Mouse (Mus musculus) lung, embryonic 15.5 days (tissue): Measurements from ENCODE around the gene Baz2b. TPM values are rescaled to one million over a fixed set of nuclear protein-coding genes. Genes with fewer than 3 reads are reported as not detected.

ENCODE experiments used
- ATAC-seq: fragments of 200-750 bp; cut with Nextera tagmentation; 2 replicates; pipeline ENCODE4 v1.8.0; 2017; ENCODE audit warnings: moderate number of reproducible peaks, borderline replicate concordance; ENCODE audit not compliant: low FRiP score, low TSS enrichment; ENCODE audit errors: extremely low read depth
- H3K27ac ChIP-seq: fragments of 300-500 bp; sonication (generic); 2 replicates; pipeline ENCODE4 v1.5.1; 2015; ENCODE audit warnings: moderate library complexity, mild to moderate bottlenecking, inconsistent platforms
- H3K27me3 ChIP-seq: fragments of 300-500 bp; sonication (generic); 2 replicates; pipeline ENCODE4 v1.6.1; 2015; ENCODE audit warnings: inconsistent platforms
- H3K36me3 ChIP-seq: fragments of 300-500 bp; sonication (generic); 2 replicates; pipeline ENCODE4 v1.6.1; 2015; ENCODE audit warnings: inconsistent platforms
- H3K4me1 ChIP-seq: fragments of 300-500 bp; sonication (generic); 2 replicates; pipeline ENCODE4 v1.6.1; 2015; ENCODE audit warnings: inconsistent platforms
- H3K4me2 ChIP-seq: fragments of 300-500 bp; sonication (generic); 2 replicates; pipeline ENCODE4 v1.6.1; 2015; ENCODE audit warnings: inconsistent platforms, mild to moderate bottlenecking, moderate library complexity
- H3K4me3 ChIP-seq: fragments of 300-500 bp; sonication (generic); 2 replicates; pipeline ENCODE4 v1.5.1; 2015; ENCODE audit warnings: mild to moderate bottlenecking, inconsistent platforms
- H3K9ac ChIP-seq: fragments of 300-500 bp; sonication (generic); 2 replicates; pipeline ENCODE4 v1.6.1; 2015; ENCODE audit warnings: inconsistent platforms
- H3K9me3 ChIP-seq: fragments of 300-500 bp; sonication (generic); 2 replicates; pipeline ENCODE4 v1.6.1; 2016; ENCODE audit warnings: inconsistent platforms
- WGBS: fragments of 180-500 bp; shearing (Covaris S2); methylation state at CpG from one replicate; pipeline ENCODE4 v1.1.7; 2015; 5-methylcytosine and 5-hydroxymethylcytosine counted together
- polyA plus RNA-seq: library from polyadenylated mRNA; unstranded; fragments of >200 nt; fragmentation: Nextera tagmentation; extraction: Ambion mirVana; gene quantifications from 2 replicates; pipeline ENCODE4 v1.2.1, GENCODE M21; 2015

Gene Baz2b
- polyA plus RNA-seq, 1 experiment from 2014 or later = 56.9 TPM

DNA sequence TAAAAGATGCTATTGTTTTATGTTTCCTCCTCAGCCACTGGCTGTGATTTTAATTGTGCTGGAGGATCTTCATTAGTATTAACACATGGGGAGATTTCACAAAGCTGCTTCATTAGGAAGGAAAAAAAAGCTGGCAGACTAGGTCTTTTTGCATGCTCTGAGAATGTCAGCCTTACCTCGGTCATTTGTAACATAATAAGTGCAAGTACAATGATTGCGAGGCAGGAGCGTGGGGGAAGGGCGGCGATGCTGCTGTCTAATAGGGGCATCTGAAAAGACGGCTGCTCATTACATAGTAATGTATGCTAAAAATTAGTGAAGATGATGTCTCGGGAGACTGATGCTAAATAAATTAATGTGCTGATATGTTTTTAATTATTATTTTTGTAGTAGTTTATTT, 82.8 kb downstream of the Baz2b start:
- no peaks in the 10 kb centered on the region for H3K27me3 ChIP-seq
- peak overlapping the region; percentile 50; the same call in 1 of the 2 replicates for H3K4me2 ChIP-seq
- 38% methylated on average over 7 of the region's 7 CpGs for WGBS
- no peak overlapping the region for H3K27ac ChIP-seq
- H3K9ac ChIP-seq = no peak overlapping the region
- no peaks in the 10 kb centered on the region for H3K9me3 ChIP-seq
- peaks cover 13% of the 10 kb centered on the region for H3K4me1 ChIP-seq
- no peaks in the 10 kb centered on the region for H3K36me3 ChIP-seq
- no peak for ATAC-seq
- H3K4me3 ChIP-seq = no peak overlapping the region

DNA sequence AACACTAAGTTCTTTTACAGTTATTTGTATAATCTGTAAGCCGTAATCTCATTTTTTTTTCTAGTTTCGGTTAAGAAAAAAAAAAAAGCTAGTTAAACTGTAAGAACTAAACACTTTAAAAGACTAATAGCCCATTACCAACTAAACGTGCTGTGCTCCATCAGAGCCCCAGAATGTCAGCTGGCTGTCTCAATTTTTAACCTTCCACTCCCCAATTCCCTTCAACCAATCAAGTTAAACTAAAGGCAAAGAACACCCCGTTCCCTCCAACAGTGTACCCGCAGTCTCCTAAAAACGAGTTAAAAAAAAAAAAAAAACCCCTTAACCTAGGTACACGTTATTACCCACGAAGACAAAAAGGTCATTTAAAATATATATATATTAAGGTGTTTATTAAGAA, 83.3 kb downstream of the Baz2b start:
- ATAC-seq = no peak
- Histone ChIP-seq H3K36me3 (no peaks in the 10 kb centered on the region), H3K4me3 (peak overlapping the region; percentile 89), H3K27me3 (no peaks in the 10 kb centered on the region), H3K4me2 (peak overlapping the region; percentile 50), H3K27ac (no peak overlapping the region), H3K4me1 (peaks cover 15% of the 10 kb centered on the region), H3K9me3 (no peaks in the 10 kb centered on the region), H3K9ac (no peak overlapping the region)
- 8% methylated on average over 8 of the region's 8 CpGs for WGBS

DNA sequence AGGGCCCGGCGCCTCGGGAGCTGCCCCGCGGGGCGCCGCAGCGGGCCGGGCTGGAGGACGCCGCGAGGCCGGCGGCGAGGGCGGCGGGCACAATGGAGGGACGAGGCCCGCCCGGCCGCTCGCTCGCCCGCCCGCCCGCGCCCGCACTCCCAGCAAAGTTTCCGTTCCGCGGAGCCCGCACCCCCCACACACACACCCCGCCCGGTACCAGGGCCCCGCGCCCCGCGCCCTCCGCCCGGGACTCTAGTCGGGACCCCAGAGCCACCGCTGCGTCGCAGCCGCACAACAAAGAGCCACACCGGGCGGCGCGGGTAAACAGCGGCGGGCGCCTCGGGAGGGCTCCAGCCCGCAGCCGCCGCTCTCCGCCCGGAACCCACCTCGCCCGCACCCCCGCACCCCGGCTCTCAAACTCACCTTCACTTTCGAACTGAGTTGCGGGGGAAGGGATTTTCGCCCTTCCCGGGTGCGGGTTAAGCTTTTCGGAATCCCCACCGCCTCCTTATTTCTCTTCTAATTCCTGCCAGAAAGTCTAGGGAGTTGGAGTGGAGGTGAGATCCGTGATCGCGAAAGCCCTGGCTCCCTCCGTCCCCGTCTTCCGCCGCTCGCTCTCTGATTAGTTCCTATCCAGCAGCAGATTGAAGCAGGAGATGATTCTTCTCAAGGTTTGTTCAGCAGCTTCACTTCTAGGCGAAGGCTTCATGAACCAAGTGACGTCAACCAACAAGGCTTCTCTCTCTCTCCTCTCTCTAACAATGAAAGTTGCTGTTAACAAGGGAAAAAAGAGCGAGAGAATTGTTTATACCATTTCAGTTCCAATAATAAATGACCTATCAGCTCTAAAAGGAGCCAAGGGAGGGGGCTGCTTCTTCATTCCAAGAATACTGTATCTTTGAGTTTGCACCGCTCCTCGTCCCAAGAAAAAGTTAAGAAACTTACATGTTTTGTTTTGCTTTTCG, 84.3 kb downstream of the Baz2b start:
- peaks cover 17% of the 10 kb centered on the region for H3K4me1 ChIP-seq
- no peaks in the 10 kb centered on the region for H3K27me3 ChIP-seq
- peak overlapping the region; percentile 97 for H3K9ac ChIP-seq
- ATAC-seq = peak; percentile 79
- peak overlapping the region; percentile 50 for H3K4me2 ChIP-seq
- peak overlapping the region; percentile 89 for H3K4me3 ChIP-seq
- no peaks in the 10 kb centered on the region for H3K36me3 ChIP-seq
- peak overlapping the region; percentile 99 for H3K27ac ChIP-seq
- H3K9me3 ChIP-seq = no peaks in the 10 kb centered on the region
- WGBS = under 1% methylated on average over 49 of the region's 83 CpGs

DNA sequence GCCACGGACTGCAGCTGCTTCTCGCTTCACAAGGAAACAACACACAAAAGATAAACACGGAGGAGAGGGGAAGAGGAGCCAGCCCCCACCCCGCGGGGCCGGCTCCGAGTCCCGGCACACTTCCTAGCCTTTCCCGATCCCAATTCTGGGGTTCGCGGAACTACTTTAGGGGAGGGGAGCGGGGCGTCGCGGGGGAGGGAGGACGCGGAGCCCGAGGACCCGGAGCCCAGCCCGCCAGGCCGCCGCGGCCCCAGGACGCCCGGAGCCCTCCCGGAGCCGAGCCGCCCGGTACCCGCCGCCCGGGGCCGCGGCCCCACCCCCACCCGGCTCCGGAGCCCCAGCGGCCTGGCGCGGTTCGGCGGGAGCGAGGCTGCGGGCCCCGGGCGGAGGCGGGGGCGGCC, 85.0 kb downstream of the Baz2b start:
- Histone ChIP-seq H3K27ac (peak overlapping the region; percentile 99), H3K4me3 (peak overlapping the region; percentile 89), H3K4me2 (peak overlapping the region; percentile 50), H3K27me3 (no peaks in the 10 kb centered on the region), H3K36me3 (no peaks in the 10 kb centered on the region), H3K9ac (peak overlapping the region; percentile 97), H3K9me3 (no peaks in the 10 kb centered on the region), H3K4me1 (peaks cover 21% of the 10 kb centered on the region)
- peak; percentile 84 for ATAC-seq
- WGBS = under 1% methylated on average over 24 of the region's 47 CpGs

DNA sequence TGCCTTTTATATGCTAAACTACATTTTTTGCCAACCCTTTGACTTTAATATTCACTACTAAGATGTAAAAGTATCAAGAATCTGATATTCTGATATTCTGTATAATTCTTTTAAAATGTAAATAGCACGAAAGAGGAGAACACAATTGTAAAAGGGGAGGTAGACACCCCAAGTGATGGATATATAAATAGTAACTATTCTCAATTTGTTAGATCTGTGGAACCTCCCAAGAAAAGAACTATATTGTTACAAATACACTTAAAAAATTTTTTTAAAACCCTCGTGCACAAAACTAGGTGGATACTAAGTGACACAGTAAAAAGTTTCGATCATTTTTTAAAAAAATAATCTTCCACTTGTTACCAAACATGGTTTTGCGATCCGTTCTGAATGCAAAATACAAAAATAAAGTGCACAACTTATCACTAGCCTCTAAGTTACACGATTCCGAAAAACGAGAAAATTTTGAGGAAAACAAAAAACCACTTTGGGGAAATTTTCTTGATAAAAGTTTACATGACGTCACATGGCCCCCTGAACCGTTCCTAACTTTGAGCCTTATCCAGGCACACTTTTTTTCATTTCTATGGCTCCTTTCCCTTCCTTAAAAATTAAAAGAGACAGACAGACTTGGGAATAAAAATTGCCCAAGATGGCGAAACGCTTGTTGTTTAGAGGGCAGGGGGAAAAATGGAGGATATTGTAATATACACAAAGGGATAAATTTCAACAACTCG, 85.6 kb downstream of the Baz2b start:
- Histone ChIP-seq H3K27me3 (no peaks in the 10 kb centered on the region), H3K27ac (peak overlapping the region; percentile 99), H3K4me3 (peak overlapping the region; percentile 89), H3K36me3 (no peaks in the 10 kb centered on the region), H3K9me3 (no peaks in the 10 kb centered on the region), H3K4me1 (peaks cover 23% of the 10 kb centered on the region), H3K9ac (peak overlapping the region; percentile 97), H3K4me2 (peak overlapping the region; percentile 50)
- WGBS = 3% methylated on average over 13 of the region's 13 CpGs
- ATAC-seq = no peak

GRCm38 (mm10) chr2:60123061-60123874, 86.4 kb downstream of the Baz2b start:
- Histone ChIP-seq H3K4me3 (no peak overlapping the region), H3K27me3 (no peaks in the 10 kb centered on the region), H3K27ac (no peak overlapping the region), H3K4me1 (peaks cover 29% of the 10 kb centered on the region), H3K36me3 (no peaks in the 10 kb centered on the region), H3K9me3 (no peaks in the 10 kb centered on the region), H3K4me2 (peak overlapping the region; percentile 20; the same call in 1 of the 2 replicates), H3K9ac (no peak overlapping the region)
- no peak for ATAC-seq
- 31% methylated on average over 6 of the region's 6 CpGs for WGBS

GRCm38 (mm10) chr2:60122188-60122587, 87.5 kb downstream of the Baz2b start:
- Histone ChIP-seq H3K27ac (no peak overlapping the region), H3K4me1 (peaks cover 29% of the 10 kb centered on the region), H3K36me3 (no peaks in the 10 kb centered on the region), H3K9me3 (no peaks in the 10 kb centered on the region), H3K9ac (no peak overlapping the region), H3K4me2 (peak overlapping the region; percentile 4; the same call in 1 of the 2 replicates), H3K4me3 (no peak overlapping the region), H3K27me3 (no peaks in the 10 kb centered on the region)
- ATAC-seq = no peak
- WGBS = 34% methylated on average over 2 of the region's 2 CpGs

- Histone ChIP-seq H3K36me3 (no peaks in the 10 kb centered on the region), H3K4me3 (no peak overlapping the region), H3K4me1 (peaks cover 33% of the 10 kb centered on the region), H3K4me2 (no peak overlapping the region), H3K27ac (no peak overlapping the region), H3K9ac (no peak overlapping the region), H3K9me3 (no peaks in the 10 kb centered on the region), H3K27me3 (no peaks in the 10 kb centered on the region)
- ATAC-seq = no peak
- WGBS = 67% methylated on average over 2 of the region's 2 CpGs
These were observed 89.0 kb downstream of the Baz2b start for GRCm38 (mm10) chr2:60120681-60121080.

GRCm38 (mm10) chr2:60118684-60119558, 90.7 kb downstream of the Baz2b start:
- H3K4me1 ChIP-seq = peaks cover 38% of the 10 kb centered on the region
- no peaks in the 10 kb centered on the region for H3K27me3 ChIP-seq
- ATAC-seq = no peak
- no peaks in the 10 kb centered on the region for H3K9me3 ChIP-seq
- no peak overlapping the region for H3K4me2 ChIP-seq
- H3K9ac ChIP-seq = no peak overlapping the region
- H3K4me3 ChIP-seq = no peak overlapping the region
- no peaks in the 10 kb centered on the region for H3K36me3 ChIP-seq
- WGBS = 63% methylated on average over 10 of the region's 10 CpGs
- no peak overlapping the region for H3K27ac ChIP-seq

DNA sequence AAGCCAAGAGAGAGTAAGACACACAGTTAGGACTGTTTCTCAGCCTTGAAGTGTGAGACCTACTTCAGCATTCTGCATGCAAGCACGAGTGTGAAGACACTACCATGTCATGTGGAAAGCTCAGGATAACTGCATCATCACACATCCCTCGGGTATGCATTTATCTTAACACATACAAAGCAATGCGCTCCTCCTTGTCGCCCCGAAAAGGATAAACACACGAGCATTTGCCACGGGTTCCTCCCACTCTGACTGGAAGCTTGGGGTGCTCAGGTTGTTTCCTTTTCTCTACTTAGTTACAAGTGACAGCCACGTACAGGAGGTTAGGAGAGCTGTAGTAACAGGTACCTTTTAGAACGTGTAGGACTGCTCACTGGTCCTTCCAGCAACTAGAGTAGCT, 91.8 kb downstream of the Baz2b start:
- H3K4me1 ChIP-seq = peaks cover 34% of the 10 kb centered on the region
- H3K27ac ChIP-seq = no peak overlapping the region
- 51% methylated on average over 9 of the region's 9 CpGs for WGBS
- H3K9ac ChIP-seq = no peak overlapping the region
- H3K4me2 ChIP-seq = no peak overlapping the region
- no peaks in the 10 kb centered on the region for H3K27me3 ChIP-seq
- ATAC-seq = no peak
- H3K4me3 ChIP-seq = no peak overlapping the region
- H3K36me3 ChIP-seq = no peaks in the 10 kb centered on the region
- H3K9me3 ChIP-seq = no peaks in the 10 kb centered on the region
